Mouse (Mus musculus) heart, postnatal 0 days (tissue): ENCODE results near the gene Zfyve9. TPM values are rescaled to one million over a fixed set of nuclear protein-coding genes. Genes with fewer than 3 reads are reported as not detected.
A peak's percentile ranks its signal among the peaks of the same experiment; 100 is the strongest.

Source experiments
- ATAC-seq: fragments of 200-750 bp; cut with Nextera tagmentation; 2 replicates; pipeline ENCODE4 v1.8.0; 2017; ENCODE audit warnings: low read depth, moderate number of reproducible peaks, moderate library complexity; ENCODE audit not compliant: insufficient read depth
- DNase-seq: peaks from one replicate; pipeline ENCODE4 v3.0.0-alpha.2; 2016; ENCODE audit warnings: low spot score
- H3K27ac ChIP-seq: fragments of 300-500 bp; sonication (generic); 2 replicates; pipeline ENCODE4 v1.5.1; 2014; ENCODE audit warnings: low read depth, mild to moderate bottlenecking
- H3K27me3 ChIP-seq: fragments of 300-500 bp; sonication (generic); 2 replicates; pipeline ENCODE4 v1.6.1; 2014; ENCODE audit warnings: low read length, mixed read lengths; ENCODE audit not compliant: control insufficient read depth, insufficient read depth
- H3K36me3 ChIP-seq: fragments of 300-500 bp; sonication (generic); replicated peaks from 2 replicates; pipeline ENCODE4 v1.6.1; 2014; ENCODE audit warnings: low read length, mixed read lengths; ENCODE audit not compliant: control insufficient read depth, insufficient read depth
- H3K4me1 ChIP-seq: fragments of 300-500 bp; sonication (generic); 2 replicates; pipeline ENCODE4 v1.6.1; 2014; ENCODE audit warnings: antibody characterized with exemption; ENCODE audit not compliant: control insufficient read depth, insufficient read depth
- H3K4me2 ChIP-seq: fragments of 300-500 bp; sonication (generic); 2 replicates; pipeline ENCODE4 v1.6.1; 2014; ENCODE audit warnings: low read depth, mild to moderate bottlenecking, low read length, moderate library complexity
- H3K4me3 ChIP-seq: fragments of 300-500 bp; sonication (generic); 2 replicates; pipeline ENCODE4 v1.5.1; 2014; ENCODE audit warnings: low read depth, low read length
- H3K9ac ChIP-seq: fragments of 300-500 bp; sonication (generic); replicated peaks from 2 replicates; pipeline ENCODE4 v1.6.1; 2014; ENCODE audit warnings: low read depth, low read length, mixed read lengths
- H3K9me3 ChIP-seq: fragments of 300-500 bp; sonication (generic); replicated peaks from 2 replicates; pipeline ENCODE4 v1.6.1; 2016; ENCODE audit warnings: low read length; ENCODE audit not compliant: control insufficient read depth
- CTCF ChIP-seq: IDR thresholded peaks from 2 replicates; pipeline ENCODE4 v1.5.1; 2016; ENCODE audit warnings: antibody characterized with exemption, control low read depth, low read depth
- EP300 ChIP-seq: IDR thresholded peaks from 2 replicates; pipeline ENCODE4 v1.6.1; 2016; ENCODE audit warnings: antibody characterized with exemption, low read depth
- WGBS: fragments of 180-500 bp; shearing (Covaris S2); extraction: QIAGEN DNeasy Blood & Tissue Kit; methylation state at CpG from one replicate; pipeline ENCODE4 v1.1.7; 2014; 5-methylcytosine and 5-hydroxymethylcytosine counted together
- polyA plus RNA-seq: library from polyadenylated mRNA; unstranded; fragments of >200 nt; fragmentation: Nextera tagmentation; extraction: Ambion mirVana; gene quantifications from 2 replicates; pipeline ENCODE4 v1.2.1, GENCODE M21; 2015
- total RNA-seq: library from RNA; depleted of rRNA; stranded (reverse); fragments of >200 nt; gene quantifications from 2 replicates; pipeline ENCODE4 v1.2.3, GENCODE M21; 2014; ENCODE audit warnings: low replicate concordance; rRNA removed

Zfyve9 gene
- total and polyA plus RNA-seq, 2 experiments from 2014 or later: 3.1 to 9.8 TPM

DNA sequence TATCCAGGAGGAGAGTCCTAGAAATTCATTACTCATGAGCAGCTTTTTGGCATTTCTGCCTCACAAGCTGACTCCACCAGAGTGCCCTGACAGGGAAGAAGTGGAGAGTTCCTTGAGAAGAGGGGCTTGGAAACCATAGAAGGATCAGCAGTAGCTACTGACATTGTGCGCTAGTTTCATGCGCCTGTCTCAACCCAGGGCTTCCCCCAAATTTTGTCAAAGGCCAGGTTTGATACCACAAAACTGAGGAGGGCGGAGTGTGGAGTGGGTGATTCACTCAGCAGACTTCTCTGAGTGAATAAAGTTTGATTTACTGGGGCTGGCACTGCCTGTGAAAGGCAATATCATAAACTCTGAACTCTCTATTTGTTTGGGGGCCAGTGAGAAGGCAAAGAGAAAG is 171.9 kb downstream of the Zfyve9 start:
- no peak for TF ChIP-seq CTCF
- TF ChIP-seq EP300: no peak
- H3K4me2 ChIP-seq: no peak overlapping the region
- no peak overlapping the region for H3K9ac ChIP-seq
- H3K27ac ChIP-seq: no peak overlapping the region
- DNase-seq: no peak
- WGBS: 93% methylated on average over 3 of the region's 3 CpGs
- H3K27me3 ChIP-seq: no peaks in the 10 kb centered on the region
- no peaks in the 10 kb centered on the region for H3K4me1 ChIP-seq
- no peak overlapping the region for H3K4me3 ChIP-seq
- ATAC-seq: no peak
- H3K36me3 ChIP-seq: peaks cover 28% of the 10 kb centered on the region
- no peaks in the 10 kb centered on the region for H3K9me3 ChIP-seq

- no peaks in the 10 kb centered on the region for H3K4me1 ChIP-seq
- no peak overlapping the region for H3K4me2 ChIP-seq
- peaks cover 39% of the 10 kb centered on the region for H3K36me3 ChIP-seq
- no peak for ATAC-seq
- TF ChIP-seq CTCF: no peak
- no peak for TF ChIP-seq EP300
- no peak overlapping the region for H3K9ac ChIP-seq
- 90% methylated on average over 7 of the region's 7 CpGs for WGBS
- no peak overlapping the region for H3K27ac ChIP-seq
- H3K9me3 ChIP-seq: no peaks in the 10 kb centered on the region
- DNase-seq: no peak
- H3K27me3 ChIP-seq: no peaks in the 10 kb centered on the region
- H3K4me3 ChIP-seq: no peak overlapping the region
Observed at GRCm38 (mm10) chr4:108601870-108602269, 178.7 kb downstream of the Zfyve9 start.

DNA sequence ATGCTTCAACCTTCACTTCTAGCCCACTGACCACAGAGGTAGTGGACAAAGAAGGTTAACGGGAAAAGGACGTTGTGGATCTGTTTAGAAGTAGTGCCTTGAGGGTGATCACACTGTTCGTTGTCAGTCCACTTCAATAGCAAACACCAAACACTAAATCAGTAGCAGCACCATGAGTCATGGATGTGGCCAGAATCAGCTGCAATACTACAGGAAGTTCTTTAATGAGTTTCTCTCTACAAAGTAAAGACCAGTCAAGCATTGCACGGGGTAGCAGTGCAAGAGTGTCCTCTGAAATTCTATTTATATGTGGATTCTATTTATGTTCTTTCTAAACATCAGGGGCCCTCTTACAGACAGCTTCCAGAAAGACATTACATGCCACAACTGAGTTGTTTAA is 182.3 kb downstream of the Zfyve9 start:
- Histone ChIP-seq H3K4me2 (no peak overlapping the region), H3K27me3 (no peaks in the 10 kb centered on the region), H3K27ac (no peak overlapping the region), H3K9me3 (no peaks in the 10 kb centered on the region), H3K4me1 (no peaks in the 10 kb centered on the region), H3K36me3 (peaks cover 9% of the 10 kb centered on the region; the same call in 1 of the 2 replicates), H3K4me3 (no peak overlapping the region), H3K9ac (no peak overlapping the region)
- whole genome bisulfite sequencing: 64% methylated on average over 4 of the region's 4 CpGs
- DNase-seq (no peak), ATAC-seq (no peak)
- no peak for TF ChIP-seq CTCF
- TF ChIP-seq EP300: no peak

DNA sequence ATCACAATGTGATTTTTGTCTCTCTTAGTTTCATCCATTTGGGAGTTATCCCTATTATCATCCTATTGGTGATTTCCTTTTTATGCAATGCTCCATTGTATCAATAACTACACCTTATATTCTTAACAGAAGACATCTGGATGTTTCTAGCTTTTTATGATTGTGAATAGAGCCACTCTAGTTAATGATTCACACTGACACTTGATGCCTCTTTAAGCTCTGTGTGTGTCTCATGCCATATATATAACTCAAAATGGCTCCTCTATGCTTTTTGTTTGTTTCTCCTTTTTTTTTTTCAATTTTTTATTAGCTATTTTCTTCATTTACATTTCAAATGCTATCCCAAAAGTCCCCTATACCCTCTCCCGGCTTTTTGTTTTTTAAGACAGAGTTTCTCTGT is 184.8 kb downstream of the Zfyve9 start:
- Histone ChIP-seq H3K36me3 (peaks cover 3% of the 10 kb centered on the region; the same call in 1 of the 2 replicates), H3K4me2 (no peak overlapping the region), H3K4me3 (no peak overlapping the region), H3K9ac (no peak overlapping the region), H3K4me1 (no peaks in the 10 kb centered on the region), H3K27ac (no peak overlapping the region), H3K9me3 (no peaks in the 10 kb centered on the region), H3K27me3 (no peaks in the 10 kb centered on the region)
- TF ChIP-seq CTCF (no peak), EP300 (no peak)
- DNase-seq (no peak), ATAC-seq (no peak)
- 89% methylated on average over 1 of the region's 1 CpGs for WGBS

DNA sequence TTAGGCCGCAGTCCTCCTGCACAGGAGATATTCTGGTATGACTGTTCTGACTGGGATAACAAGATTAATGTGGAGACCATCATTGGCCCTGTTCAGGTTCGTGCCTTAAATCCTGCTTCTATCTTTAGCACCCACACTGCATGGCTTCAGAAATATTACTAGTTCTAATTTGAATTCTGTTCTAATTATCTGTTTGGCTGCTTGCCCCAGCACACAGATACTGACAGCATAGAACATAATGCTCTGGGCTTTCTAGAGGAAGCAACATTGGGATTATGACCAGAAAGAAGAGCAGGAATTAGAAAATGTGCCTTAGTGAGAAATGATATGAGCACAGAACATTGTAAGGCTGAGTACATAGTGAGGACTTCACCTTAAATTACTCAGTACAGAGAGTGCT is 187.2 kb downstream of the Zfyve9 start:
- Histone ChIP-seq H3K4me3 (no peak overlapping the region), H3K27me3 (no peaks in the 10 kb centered on the region), H3K4me2 (no peak overlapping the region), H3K9ac (no peak overlapping the region), H3K36me3 (no peaks in the 10 kb centered on the region; the same call in 1 of the 2 replicates), H3K9me3 (no peaks in the 10 kb centered on the region), H3K4me1 (no peaks in the 10 kb centered on the region), H3K27ac (peak overlapping the region; percentile 36)
- 30% methylated on average over 2 of the region's 2 CpGs for WGBS
- ATAC-seq (no peak), DNase-seq (peak; percentile 15)
- no peak for TF ChIP-seq EP300
- TF ChIP-seq CTCF: no peak

Other genes with a start within 250 kb of the Zfyve9 start
- gene Prpf38a, start 201.5 kb downstream of the Zfyve9 start, total RNA-seq: 15.8 and 18.3 TPM in 2 replicates
- 39.5 and 41.2 TPM in 2 replicates for gene Prpf38a, start 201.5 kb downstream of the Zfyve9 start, polyA plus RNA-seq
- gene Orc1, start 201.4 kb downstream of the Zfyve9 start, total RNA-seq: 1.4 and 2.0 TPM in 2 replicates
- gene Orc1, start 201.4 kb downstream of the Zfyve9 start, polyA plus RNA-seq: 1.3 and 1.7 TPM in 2 replicates
- gene Cc2d1b, start 160.9 kb downstream of the Zfyve9 start, total RNA-seq: 24.4 and 28.8 TPM in 2 replicates
- 11.2 and 12.3 TPM in 2 replicates for gene Cc2d1b, start 160.9 kb downstream of the Zfyve9 start, polyA plus RNA-seq
- not detected in 2 replicates for gene 3110021N24Rik, start 61.1 kb downstream of the Zfyve9 start, total RNA-seq
- gene 3110021N24Rik, start 61.1 kb downstream of the Zfyve9 start, polyA plus RNA-seq: 1.6 and 1.9 TPM in 2 replicates
- gene Btf3l4, start 52.8 kb upstream of the Zfyve9 start, total RNA-seq: 65.0 and 78.2 TPM in 2 replicates
- 182 and 194 TPM in 2 replicates for gene Btf3l4, start 52.8 kb upstream of the Zfyve9 start, polyA plus RNA-seq
- gene Txndc12, start 53.8 kb upstream of the Zfyve9 start, total RNA-seq: 37.7 and 57.6 TPM in 2 replicates
- gene Txndc12, start 53.8 kb upstream of the Zfyve9 start, polyA plus RNA-seq: 73.5 and 86.8 TPM in 2 replicates
- gene Kti12, start 67.0 kb upstream of the Zfyve9 start, total RNA-seq: 22.6 and 32.9 TPM in 2 replicates
- 19.2 and 22.6 TPM in 2 replicates for gene Kti12, start 67.0 kb upstream of the Zfyve9 start, polyA plus RNA-seq
- not detected in 2 replicates for gene A730015C16Rik, start 67.8 kb upstream of the Zfyve9 start, total RNA-seq
- 0.97 and 0.98 TPM in 2 replicates for gene A730015C16Rik, start 67.8 kb upstream of the Zfyve9 start, polyA plus RNA-seq
- gene Rab3b, start 98.3 kb upstream of the Zfyve9 start, total RNA-seq: 1.4 TPM in 1 of 2 replicates, not detected in the other
- 4.2 and 4.6 TPM in 2 replicates for gene Rab3b, start 98.3 kb upstream of the Zfyve9 start, polyA plus RNA-seq
- gene Nrd1, start 219.9 kb upstream of the Zfyve9 start, total RNA-seq: 26.1 and 63.5 TPM in 2 replicates
- gene Nrd1, start 219.9 kb upstream of the Zfyve9 start, polyA plus RNA-seq: 32.6 and 35.0 TPM in 2 replicates